Mouse (Mus musculus): ENCODE data around the gene Slc24a5.

Gene Slc24a5

DNA sequence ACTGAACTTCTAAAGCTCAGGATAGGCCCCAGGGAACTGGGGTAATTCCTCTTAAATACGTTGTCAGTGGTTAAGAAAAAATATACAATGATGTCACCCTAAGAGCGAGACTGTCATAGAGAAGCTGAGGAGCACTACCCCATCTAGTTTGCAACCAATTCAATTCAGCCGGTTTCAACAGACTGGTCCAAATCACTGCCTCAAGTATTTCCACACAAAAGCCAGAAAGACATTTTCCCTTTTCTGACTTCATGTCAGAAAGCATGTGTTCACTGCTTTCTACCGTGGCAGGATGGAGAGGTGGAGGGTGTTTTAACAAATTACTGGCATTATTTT is 54.3 kb downstream of the Slc24a5 start:
- no peak for DNase-seq

DNA sequence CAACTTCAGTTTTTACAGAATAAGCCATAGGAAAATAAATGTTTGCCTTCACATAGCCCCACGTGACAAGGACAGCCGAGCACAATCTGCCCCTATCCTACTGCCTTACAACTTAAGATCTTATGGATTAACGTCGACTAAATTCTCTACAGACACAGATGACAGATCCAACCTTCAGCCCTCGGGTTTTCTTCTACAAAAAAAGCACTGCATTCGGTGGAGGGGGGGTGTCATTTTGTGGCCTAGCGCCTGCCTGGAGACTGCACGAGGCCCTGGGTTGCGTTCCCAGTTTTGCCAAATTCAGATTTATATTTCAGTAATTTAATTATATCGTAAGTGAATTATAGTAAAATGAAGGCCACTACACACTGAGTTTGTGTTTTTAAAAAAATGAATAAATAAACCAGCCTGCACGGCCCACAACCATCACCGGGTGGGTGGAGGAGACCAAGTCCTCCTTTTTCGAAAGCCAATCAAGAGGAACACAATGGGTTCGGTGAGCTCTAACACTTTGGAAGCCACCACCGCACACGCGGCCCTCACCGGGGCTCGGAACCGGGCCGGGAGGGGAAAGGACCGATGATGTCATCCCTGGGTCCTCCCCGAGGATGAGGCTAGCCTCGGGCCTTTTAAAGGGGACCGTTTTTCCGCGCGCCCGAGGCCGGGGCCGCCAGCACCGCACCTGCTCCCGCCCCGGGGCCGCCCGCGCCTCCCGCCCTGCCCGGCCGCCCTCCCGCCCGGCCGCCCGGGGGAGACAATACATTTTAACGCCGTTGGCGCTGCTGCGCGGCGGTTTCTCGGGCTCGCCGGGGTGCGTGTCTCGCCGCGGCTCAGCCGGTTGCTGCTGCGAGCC is 54.9 kb downstream of the Slc24a5 start:
- peak; percentile 35 to 60 for DNase-seq

DNA sequence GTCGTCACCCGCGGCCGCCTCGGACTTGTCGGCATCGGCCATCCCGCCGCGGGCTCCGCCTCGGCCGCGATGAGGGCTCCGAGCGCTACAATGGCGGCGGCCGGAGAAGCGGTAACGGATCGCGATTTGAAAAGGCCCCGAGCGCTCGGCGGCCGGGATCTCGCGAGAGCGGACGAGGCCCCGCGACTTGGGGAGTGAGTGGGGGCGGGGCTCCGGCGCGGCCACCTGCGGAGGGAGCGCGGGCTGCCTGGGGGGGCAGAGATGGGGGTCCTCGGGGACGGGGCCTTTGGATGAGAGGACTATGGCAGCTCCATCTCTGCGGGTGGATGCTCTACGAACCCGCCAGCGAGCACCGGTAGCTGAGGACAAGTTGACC is 55.5 kb downstream of the Slc24a5 start, which contains the start of gene Myef2:
Gene Myef2 (minus strand): TSS at position 185 of the 376 bp plus-strand sequence.
- DNase-seq, result peak; percentile 77 to 86

DNA sequence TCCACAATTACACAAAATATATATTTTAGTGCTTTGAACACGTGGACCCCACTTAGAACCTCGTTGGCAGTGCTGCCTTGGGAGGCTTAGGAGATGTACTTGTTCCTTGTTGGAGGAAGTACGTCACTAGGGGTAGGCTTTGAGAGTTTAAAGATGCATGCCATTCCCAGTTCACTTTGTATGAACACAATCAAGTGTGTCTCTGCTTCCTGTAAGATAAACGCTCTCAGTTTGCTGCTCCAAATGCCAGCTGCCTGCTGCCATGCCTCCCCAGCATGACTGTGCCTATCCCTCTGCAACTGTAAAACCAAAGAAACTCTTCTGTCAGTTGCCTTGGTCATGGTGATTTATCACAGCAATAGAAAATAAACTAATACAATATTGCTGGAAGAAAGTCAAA is 57.9 kb downstream of the Slc24a5 start:
- DNase-seq, result no peak

DNA sequence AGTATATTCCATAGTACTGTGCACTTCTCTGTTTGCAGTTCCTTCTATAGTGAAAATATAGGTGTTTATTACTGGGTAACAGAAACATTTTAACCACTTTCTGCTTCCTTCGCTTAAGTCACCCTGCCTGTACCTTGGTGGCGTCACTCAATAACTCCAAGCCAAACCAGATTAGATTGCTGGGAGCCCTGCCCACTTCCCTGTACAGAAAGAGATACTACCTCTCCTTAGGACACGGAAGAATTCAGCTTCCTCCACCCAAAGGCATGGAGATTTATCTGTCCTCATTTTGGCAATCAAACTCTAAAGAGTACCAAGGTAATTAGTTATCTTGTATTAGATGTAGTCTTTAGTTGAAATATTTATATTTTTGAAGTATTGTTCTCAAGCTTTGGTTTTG is 58.9 kb downstream of the Slc24a5 start:
- DNase-seq, result no peak

DNA sequence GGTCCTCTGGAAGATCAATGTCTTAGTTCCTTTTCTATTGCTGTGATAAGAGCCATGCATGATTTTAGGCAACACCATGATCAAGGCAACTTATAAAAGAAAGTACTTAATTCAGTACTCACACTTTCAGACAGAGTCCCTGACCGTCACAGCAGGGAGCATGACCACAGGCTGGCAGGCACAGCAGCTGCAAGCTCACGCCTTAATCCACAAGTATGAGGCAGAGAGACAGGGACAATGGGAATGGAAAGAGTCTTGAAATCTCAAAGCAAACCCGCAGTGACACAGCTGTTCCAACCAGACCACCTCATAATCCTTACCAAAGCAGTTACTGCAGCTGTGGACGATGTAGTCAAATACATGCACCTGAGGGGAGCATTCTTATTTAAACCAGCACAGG is 66.2 kb downstream of the Slc24a5 start:
- DNase-seq, result no peak

DNA sequence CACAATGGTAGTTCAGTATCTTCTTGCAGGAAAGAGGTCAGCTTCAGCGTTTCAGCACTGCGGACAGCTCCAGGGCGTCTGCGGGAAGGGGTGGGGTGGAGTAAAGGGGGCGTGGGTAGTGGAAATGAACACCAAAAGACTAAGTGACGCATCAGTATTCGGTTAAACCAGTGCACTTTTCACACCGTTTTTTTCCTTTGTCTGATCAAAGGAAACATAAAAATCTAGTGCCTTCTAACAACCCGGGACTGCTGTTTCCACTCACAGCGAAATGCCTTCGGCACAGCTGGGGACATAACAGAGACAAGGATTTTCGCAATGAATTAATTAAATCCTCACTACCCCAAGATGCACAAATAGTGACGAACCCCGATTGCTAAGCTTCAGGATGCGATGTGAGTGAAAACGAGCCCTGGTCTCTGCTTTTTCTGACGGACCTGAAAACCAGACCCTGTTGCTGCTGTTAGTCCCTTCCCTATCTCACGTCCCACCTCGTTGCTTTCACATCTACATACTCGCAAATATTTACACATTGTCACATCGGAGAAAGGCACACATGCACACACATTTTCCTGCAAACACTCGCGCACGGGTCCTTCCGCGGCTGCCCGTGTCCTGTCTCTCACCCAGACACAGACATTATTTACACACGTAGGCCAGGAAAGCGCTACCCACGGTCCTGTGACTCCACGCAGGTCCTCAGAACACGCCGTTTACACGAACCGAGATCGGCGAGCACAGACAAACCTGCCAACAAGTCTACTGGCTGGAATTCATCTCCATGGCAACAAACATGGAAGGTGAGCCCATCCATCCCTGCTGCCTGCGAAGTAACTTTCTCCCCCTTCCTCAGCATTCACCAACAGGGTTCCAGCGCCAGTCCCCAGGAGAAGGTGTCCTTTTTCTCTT is 68.2 kb downstream of the Slc24a5 start, which contains the start of gene Ctxn2:
Gene Ctxn2 (plus strand): TSS at position 790 of the 909 bp plus-strand sequence.
- DNase-seq, result peak; percentile 76 to 78

DNA sequence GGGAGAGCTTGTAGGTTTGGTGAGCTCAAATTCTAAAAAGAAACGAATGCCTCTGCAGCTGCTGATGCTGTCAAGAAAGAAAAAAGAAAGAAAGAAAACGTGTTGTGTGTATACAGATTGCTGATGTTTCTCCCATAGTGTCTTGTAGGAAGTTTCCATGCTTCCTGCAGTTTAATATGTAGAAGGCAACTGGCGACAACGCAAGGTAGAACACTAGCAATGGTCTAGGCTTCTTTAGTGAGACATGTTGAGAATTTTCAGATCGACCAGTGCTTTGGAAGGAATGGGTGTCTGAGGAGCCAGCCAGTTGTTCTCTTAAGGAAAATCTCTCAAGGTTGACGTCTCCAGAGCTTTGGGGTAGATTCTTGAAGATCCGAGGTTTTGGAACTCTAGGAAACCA is 68.9 kb downstream of the Slc24a5 start:
- no peak for DNase-seq

All from kidney, postnatal 25 days (tissue).